Mouse (Mus musculus): Measurements from ENCODE around the gene 1700029P11Rik. TPM values are rescaled to one million over a fixed set of nuclear protein-coding genes. Genes with fewer than 3 reads are reported as not detected.
A peak's percentile ranks its signal among the peaks of the same experiment; 100 is the strongest.

1700029P11Rik gene
- not detected in 2 replicates for polyA plus RNA-seq (2015; fragmentation: Nextera tagmentation; extraction: Ambion mirVana)

GRCm38 (mm10) chr15:81980321-81980720, at the start of gene 1700029P11Rik:
Gene 1700029P11Rik (plus strand): TSS chr15:81980540.
- 94% methylated on average over 23 of the region's 23 CpGs for WGBS
- Histone ChIP-seq H3K9ac (no peak within 1 kb of the TSS), H3K4me3 (replicated peaks) (no peak within 1 kb of the TSS), H3K27ac (no peak within 1 kb of the TSS), H3K9me3 (no peaks in the 10 kb centered on the region), H3K4me2 (replicated peaks) (no peak within 1 kb of the TSS), H3K27me3 (replicated peaks) (no peaks in the 10 kb centered on the region), H3K36me3 (no peaks in the 10 kb centered on the region), H3K4me1 (replicated peaks) (no peaks in the 10 kb centered on the region)
- ATAC-seq: no peak

DNA sequence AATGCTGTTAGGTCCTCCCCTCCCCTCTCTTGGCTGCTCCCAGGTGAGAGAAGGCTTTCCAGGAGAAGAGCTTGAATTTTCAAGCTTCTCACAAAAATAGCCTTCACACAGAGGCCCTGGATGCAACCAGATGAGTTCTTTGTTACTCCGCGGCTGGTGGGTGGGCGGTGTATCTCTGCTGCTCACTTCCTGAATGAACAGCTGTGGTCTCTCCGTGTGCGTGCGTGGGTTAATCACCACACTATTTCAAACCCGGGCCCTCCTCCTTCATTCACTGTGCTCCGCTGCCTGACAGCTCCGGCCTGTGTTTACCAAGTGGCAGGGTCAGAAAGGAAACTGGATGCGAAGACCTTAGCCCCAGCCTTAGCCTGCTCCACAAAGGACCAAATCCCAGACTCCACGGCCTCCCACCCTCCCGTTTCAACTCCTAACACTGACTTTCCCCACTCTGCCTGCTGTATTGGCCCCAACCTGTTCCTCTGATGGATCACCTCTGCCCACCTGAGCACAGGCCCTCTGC, 47.3 kb upstream of the 1700029P11Rik start:
- H3K36me3 ChIP-seq: no peaks in the 10 kb centered on the region
- no peak for ATAC-seq
- H3K9me3 ChIP-seq: no peaks in the 10 kb centered on the region
- 15% methylated on average over 12 of the region's 12 CpGs for WGBS
- H3K4me2 ChIP-seq (replicated peaks): no peak overlapping the region; the same call in 1 of the 2 replicates
- no peak overlapping the region for H3K4me3 ChIP-seq (replicated peaks)
- 0 out of 2 replicates have a peak overlapping the region, but pooled peaks have one; percentile 36 for H3K27ac ChIP-seq
- H3K9ac ChIP-seq: no peak overlapping the region
- H3K4me1 ChIP-seq (replicated peaks): peaks cover 24% of the 10 kb centered on the region
- H3K27me3 ChIP-seq (replicated peaks): peaks cover 8% of the 10 kb centered on the region; the same call in 1 of the 2 replicates

DNA sequence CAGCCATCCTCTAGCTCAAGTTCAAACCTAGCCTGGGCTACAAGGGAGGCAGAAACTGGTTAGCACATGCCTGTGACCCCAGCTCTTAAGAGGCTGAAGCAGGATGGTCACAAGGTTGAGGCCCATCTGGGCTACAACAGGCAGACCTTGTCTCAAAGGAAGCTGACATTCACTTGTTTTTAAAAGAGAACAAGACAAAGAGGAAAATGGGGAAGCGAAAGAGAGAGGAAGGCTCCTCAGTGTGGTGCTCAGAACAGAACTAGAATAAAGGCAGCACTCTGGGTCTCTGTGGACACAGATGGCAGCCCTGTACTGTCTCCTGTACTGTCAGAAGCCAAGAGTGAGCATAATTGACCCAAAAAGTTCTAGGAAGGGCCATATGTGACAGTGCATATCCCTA, 46.4 kb upstream of the 1700029P11Rik start:
- WGBS: 79% methylated on average over 1 of the region's 1 CpGs
- H3K4me1 ChIP-seq (replicated peaks): peaks cover 30% of the 10 kb centered on the region
- H3K4me3 ChIP-seq (replicated peaks): no peak overlapping the region
- no peaks in the 10 kb centered on the region for H3K9me3 ChIP-seq
- H3K4me2 ChIP-seq (replicated peaks): no peak overlapping the region
- no peak overlapping the region for H3K27ac ChIP-seq
- H3K27me3 ChIP-seq (replicated peaks): peaks cover 8% of the 10 kb centered on the region; the same call in 1 of the 2 replicates
- no peak for ATAC-seq
- H3K9ac ChIP-seq: no peak overlapping the region
- no peaks in the 10 kb centered on the region for H3K36me3 ChIP-seq

GRCm38 (mm10) chr15:81935869-81936637, 44.3 kb upstream of the 1700029P11Rik start:
- Histone ChIP-seq H3K27me3 (replicated peaks) (peaks cover 8% of the 10 kb centered on the region; the same call in 1 of the 2 replicates), H3K4me1 (replicated peaks) (peaks cover 30% of the 10 kb centered on the region), H3K27ac (peak overlapping the region; percentile 69), H3K4me3 (replicated peaks) (peak overlapping the region; percentile 45), H3K4me2 (replicated peaks) (peak overlapping the region; percentile 69), H3K36me3 (no peaks in the 10 kb centered on the region), H3K9me3 (no peaks in the 10 kb centered on the region), H3K9ac (peak overlapping the region; percentile 54; the same call in 1 of the 2 replicates)
- WGBS: 40% methylated on average over 7 of the region's 7 CpGs
- ATAC-seq: peak; percentile 39

- H3K9ac ChIP-seq: peak within 1 kb of the TSS; percentile 54
- H3K4me3 ChIP-seq (replicated peaks): peak within 1 kb of the TSS; percentile 45
- no peaks in the 10 kb centered on the region for H3K36me3 ChIP-seq
- H3K4me1 ChIP-seq (replicated peaks): peaks cover 30% of the 10 kb centered on the region
- ATAC-seq: peak; percentile 70
- 5% methylated on average over 12 of the region's 12 CpGs for WGBS
- peak within 1 kb of the TSS; percentile 69 for H3K27ac ChIP-seq
- peak within 1 kb of the TSS; percentile 69 for H3K4me2 ChIP-seq (replicated peaks)
- H3K27me3 ChIP-seq (replicated peaks): peaks cover 8% of the 10 kb centered on the region; the same call in 1 of the 2 replicates
- no peaks in the 10 kb centered on the region for H3K9me3 ChIP-seq
These were observed 43.7 kb upstream of the 1700029P11Rik start, which contains the start of gene Csdc2 for GRCm38 (mm10) chr15:81936679-81937078. Gene Csdc2 (plus strand): TSS chr15:81936759.

- Histone ChIP-seq H3K4me2 (replicated peaks) (peak overlapping the region; percentile 69), H3K9ac (peak overlapping the region; percentile 54), H3K27me3 (replicated peaks) (peaks cover 8% of the 10 kb centered on the region; the same call in 1 of the 2 replicates), H3K9me3 (no peaks in the 10 kb centered on the region), H3K4me1 (replicated peaks) (peaks cover 30% of the 10 kb centered on the region), H3K4me3 (replicated peaks) (peak overlapping the region; percentile 45), H3K27ac (peak overlapping the region; percentile 69), H3K36me3 (no peaks in the 10 kb centered on the region)
- 12% methylated on average over 19 of the region's 19 CpGs for WGBS
- ATAC-seq: peak; percentile 46
These were observed 43.0 kb upstream of the 1700029P11Rik start for GRCm38 (mm10) chr15:81937098-81937972.

DNA sequence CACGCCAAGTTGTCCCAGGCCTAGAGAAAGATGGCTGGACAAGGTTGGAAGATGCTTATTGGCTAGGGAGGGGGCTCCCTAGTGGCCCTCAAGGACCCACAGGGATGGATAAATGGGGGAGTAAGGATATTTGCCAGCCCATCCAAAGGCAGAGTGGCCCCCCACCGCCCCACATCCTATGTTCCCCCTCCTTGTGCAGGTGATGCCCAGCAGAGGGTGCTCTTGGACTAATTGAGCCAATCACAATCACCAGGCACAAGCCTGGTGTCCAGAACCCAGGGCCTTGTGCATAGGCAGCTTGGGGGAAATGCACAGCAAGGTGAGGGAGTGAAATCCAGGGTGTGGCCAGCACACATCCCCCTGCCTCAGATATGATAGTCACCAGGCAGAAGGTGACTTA, 42.1 kb upstream of the 1700029P11Rik start:
- ATAC-seq: 0 out of 2 replicates have a peak, but pooled peaks have one; percentile 24
- Histone ChIP-seq H3K9me3 (no peaks in the 10 kb centered on the region), H3K9ac (no peak overlapping the region), H3K4me2 (replicated peaks) (peak overlapping the region; percentile 69; the same call in 1 of the 2 replicates), H3K27ac (no peak overlapping the region), H3K4me3 (replicated peaks) (peak overlapping the region; percentile 45; the same call in 1 of the 2 replicates), H3K4me1 (replicated peaks) (peaks cover 23% of the 10 kb centered on the region), H3K27me3 (replicated peaks) (peaks cover 8% of the 10 kb centered on the region; the same call in 1 of the 2 replicates), H3K36me3 (no peaks in the 10 kb centered on the region)
- WGBS: 25% methylated on average over 2 of the region's 2 CpGs

DNA sequence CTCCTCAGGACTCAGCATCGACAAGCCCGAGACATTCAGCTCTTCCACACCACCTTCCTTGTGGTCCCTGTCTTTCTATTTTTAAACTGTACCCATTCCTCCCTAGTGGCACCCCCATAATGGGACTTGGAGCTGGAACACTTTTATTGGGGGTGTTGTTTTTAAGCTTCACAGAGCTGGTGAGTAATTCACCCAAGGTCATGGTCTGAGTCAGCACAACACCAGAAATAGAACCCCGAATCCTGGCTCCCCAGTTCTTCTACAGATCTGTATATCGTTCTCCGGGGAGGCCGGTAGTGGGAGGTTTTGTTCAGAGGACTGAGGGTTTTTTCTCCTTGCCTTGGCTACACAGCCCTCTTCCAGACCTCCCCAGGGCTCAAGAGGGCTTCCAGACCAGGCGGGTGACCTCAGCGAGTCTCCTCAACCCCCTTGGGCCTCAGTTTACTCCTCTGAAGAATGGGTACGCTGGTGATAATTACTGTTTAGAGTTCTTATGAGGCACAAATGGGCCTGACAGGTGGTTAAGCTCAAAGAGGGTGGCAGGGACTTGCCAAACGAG, 41.1 kb upstream of the 1700029P11Rik start:
- Histone ChIP-seq H3K4me1 (replicated peaks) (peaks cover 19% of the 10 kb centered on the region), H3K27ac (no peak overlapping the region), H3K36me3 (no peaks in the 10 kb centered on the region), H3K9me3 (no peaks in the 10 kb centered on the region), H3K9ac (no peak overlapping the region), H3K27me3 (replicated peaks) (peaks cover 8% of the 10 kb centered on the region; the same call in 1 of the 2 replicates), H3K4me2 (replicated peaks) (no peak overlapping the region), H3K4me3 (replicated peaks) (no peak overlapping the region)
- 87% methylated on average over 10 of the region's 10 CpGs for WGBS
- ATAC-seq: no peak

- Histone ChIP-seq H3K4me2 (replicated peaks) (no peak overlapping the region), H3K27ac (no peak overlapping the region), H3K9me3 (no peaks in the 10 kb centered on the region), H3K36me3 (no peaks in the 10 kb centered on the region), H3K27me3 (replicated peaks) (peaks cover 8% of the 10 kb centered on the region; the same call in 1 of the 2 replicates), H3K4me1 (replicated peaks) (peaks cover 19% of the 10 kb centered on the region), H3K9ac (no peak overlapping the region), H3K4me3 (replicated peaks) (no peak overlapping the region)
- 73% methylated on average over 4 of the region's 4 CpGs for WGBS
- no peak for ATAC-seq
These were observed 40.6 kb upstream of the 1700029P11Rik start for GRCm38 (mm10) chr15:81939774-81940173.

GRCm38 (mm10) chr15:81940219-81940618, 40.1 kb upstream of the 1700029P11Rik start:
- Histone ChIP-seq H3K4me1 (replicated peaks) (peaks cover 19% of the 10 kb centered on the region), H3K36me3 (no peaks in the 10 kb centered on the region), H3K27ac (no peak overlapping the region), H3K4me3 (replicated peaks) (no peak overlapping the region), H3K9me3 (no peaks in the 10 kb centered on the region), H3K4me2 (replicated peaks) (no peak overlapping the region), H3K27me3 (replicated peaks) (peaks cover 8% of the 10 kb centered on the region; the same call in 1 of the 2 replicates), H3K9ac (no peak overlapping the region)
- WGBS: 87% methylated on average over 5 of the region's 5 CpGs
- ATAC-seq: no peak

GRCm38 (mm10) chr15:81941010-81941409, 39.3 kb upstream of the 1700029P11Rik start:
- peaks cover 8% of the 10 kb centered on the region; the same call in 1 of the 2 replicates for H3K27me3 ChIP-seq (replicated peaks)
- H3K4me2 ChIP-seq (replicated peaks): no peak overlapping the region
- H3K4me1 ChIP-seq (replicated peaks): peaks cover 19% of the 10 kb centered on the region
- no peaks in the 10 kb centered on the region for H3K9me3 ChIP-seq
- H3K4me3 ChIP-seq (replicated peaks): no peak overlapping the region
- no peak for ATAC-seq
- H3K9ac ChIP-seq: no peak overlapping the region
- H3K27ac ChIP-seq: no peak overlapping the region
- WGBS: 94% methylated on average over 2 of the region's 2 CpGs
- H3K36me3 ChIP-seq: no peaks in the 10 kb centered on the region

All from intestine, embryonic 15.5 days (tissue).